Mouse (Mus musculus): ENCODE results near the gene Cpne9. TPM values are rescaled to one million over a fixed set of nuclear protein-coding genes. Genes with fewer than 3 reads are reported as not detected.

Gene Cpne9
- polyA plus RNA-seq, 1 experiment from 2014 or later, result 0.20 TPM

GRCm38 (mm10) chr6:113281676-113282075, 431 bp upstream of the Cpne9 start:
- no peaks in the 10 kb centered on the region for H3K9me3 ChIP-seq (ENCODE audit: control insufficient read depth, low read depth, low read length)
- WGBS, result 63% methylated on average over 6 of the region's 6 CpGs
- no peak overlapping the region for H3K27ac ChIP-seq (ENCODE audit: low read length)
- H3K4me3 ChIP-seq (ENCODE audit: low read depth, low read length), result no peak overlapping the region
- H3K9ac ChIP-seq (replicated peaks; ENCODE audit: low read depth, low read length), result no peak overlapping the region
- no peaks in the 10 kb centered on the region for H3K4me1 ChIP-seq (ENCODE audit: control insufficient read depth, insufficient read depth, low read length)
- no peak overlapping the region for H3K4me2 ChIP-seq (replicated peaks; ENCODE audit: low read depth, low read length)
- peaks cover 9% of the 10 kb centered on the region; the same call in 1 of the 2 replicates for H3K27me3 ChIP-seq (ENCODE audit: control insufficient read depth, insufficient read depth, low read length)
- no peaks in the 10 kb centered on the region; the same call in 1 of the 2 replicates for H3K36me3 ChIP-seq (ENCODE audit: control insufficient read depth, insufficient read depth, low read length)
- ATAC-seq (ENCODE audit: insufficient number of reproducible peaks, insufficient read depth, low FRiP score, low read depth), result no peak

GRCm38 (mm10) chr6:113282969-113283368, 862 bp downstream of the Cpne9 start:
- H3K9me3 ChIP-seq (ENCODE audit: control insufficient read depth, low read depth, low read length), result no peaks in the 10 kb centered on the region
- H3K4me3 ChIP-seq (ENCODE audit: low read depth, low read length), result no peak overlapping the region; the same call in 1 of the 2 replicates
- no peaks in the 10 kb centered on the region; the same call in 1 of the 2 replicates for H3K36me3 ChIP-seq (ENCODE audit: control insufficient read depth, insufficient read depth, low read length)
- 0 out of 2 replicates have a peak, but pooled peaks have one; percentile 30 for ATAC-seq (ENCODE audit: insufficient number of reproducible peaks, insufficient read depth, low FRiP score, low read depth)
- H3K4me1 ChIP-seq (ENCODE audit: control insufficient read depth, insufficient read depth, low read length), result no peaks in the 10 kb centered on the region
- WGBS, result 2% methylated on average over 22 of the region's 22 CpGs
- H3K4me2 ChIP-seq (replicated peaks; ENCODE audit: low read depth, low read length), result peak overlapping the region; percentile 20; the same call in 1 of the 2 replicates
- peaks cover 9% of the 10 kb centered on the region; the same call in 1 of the 2 replicates for H3K27me3 ChIP-seq (ENCODE audit: control insufficient read depth, insufficient read depth, low read length)
- H3K9ac ChIP-seq (replicated peaks; ENCODE audit: low read depth, low read length), result no peak overlapping the region
- H3K27ac ChIP-seq (ENCODE audit: low read length), result no peak overlapping the region

GRCm38 (mm10) chr6:113283500-113283899, 1.4 kb downstream of the Cpne9 start:
- H3K27me3 ChIP-seq (ENCODE audit: control insufficient read depth, insufficient read depth, low read length), result peaks cover 9% of the 10 kb centered on the region; the same call in 1 of the 2 replicates
- ATAC-seq (ENCODE audit: insufficient number of reproducible peaks, insufficient read depth, low FRiP score, low read depth), result no peak
- no peak overlapping the region for H3K27ac ChIP-seq (ENCODE audit: low read length)
- H3K9me3 ChIP-seq (ENCODE audit: control insufficient read depth, low read depth, low read length), result no peaks in the 10 kb centered on the region
- WGBS, result 11% methylated on average over 6 of the region's 6 CpGs
- H3K4me3 ChIP-seq (ENCODE audit: low read depth, low read length), result no peak overlapping the region; the same call in 1 of the 2 replicates
- peak overlapping the region; percentile 20; the same call in 1 of the 2 replicates for H3K4me2 ChIP-seq (replicated peaks; ENCODE audit: low read depth, low read length)
- no peaks in the 10 kb centered on the region for H3K4me1 ChIP-seq (ENCODE audit: control insufficient read depth, insufficient read depth, low read length)
- H3K36me3 ChIP-seq (ENCODE audit: control insufficient read depth, insufficient read depth, low read length), result no peaks in the 10 kb centered on the region
- no peak overlapping the region for H3K9ac ChIP-seq (replicated peaks; ENCODE audit: low read depth, low read length)

- no peak for ATAC-seq (ENCODE audit: insufficient number of reproducible peaks, insufficient read depth, low FRiP score, low read depth)
- Histone ChIP-seq H3K27me3 (ENCODE audit: control insufficient read depth, insufficient read depth, low read length) (peaks cover 9% of the 10 kb centered on the region; the same call in 1 of the 2 replicates), H3K9me3 (ENCODE audit: control insufficient read depth, low read depth, low read length) (no peaks in the 10 kb centered on the region), H3K4me3 (ENCODE audit: low read depth, low read length) (no peak overlapping the region), H3K4me1 (ENCODE audit: control insufficient read depth, insufficient read depth, low read length) (no peaks in the 10 kb centered on the region), H3K27ac (ENCODE audit: low read length) (no peak overlapping the region), H3K36me3 (ENCODE audit: control insufficient read depth, insufficient read depth, low read length) (no peaks in the 10 kb centered on the region), H3K4me2 (replicated peaks; ENCODE audit: low read depth, low read length) (no peak overlapping the region), H3K9ac (replicated peaks; ENCODE audit: low read depth, low read length) (no peak overlapping the region)
- 76% methylated on average over 3 of the region's 3 CpGs for WGBS
Measured at GRCm38 (mm10) chr6:113284931-113285330, 2.8 kb downstream of the Cpne9 start.

- peaks cover 9% of the 10 kb centered on the region; the same call in 1 of the 2 replicates for H3K27me3 ChIP-seq (ENCODE audit: control insufficient read depth, insufficient read depth, low read length)
- no peak for ATAC-seq (ENCODE audit: insufficient number of reproducible peaks, insufficient read depth, low FRiP score, low read depth)
- no peak overlapping the region for H3K4me2 ChIP-seq (replicated peaks; ENCODE audit: low read depth, low read length)
- H3K36me3 ChIP-seq (ENCODE audit: control insufficient read depth, insufficient read depth, low read length), result no peaks in the 10 kb centered on the region
- no peak overlapping the region for H3K4me3 ChIP-seq (ENCODE audit: low read depth, low read length)
- H3K27ac ChIP-seq (ENCODE audit: low read length), result no peak overlapping the region
- no peaks in the 10 kb centered on the region for H3K9me3 ChIP-seq (ENCODE audit: control insufficient read depth, low read depth, low read length)
- no peaks in the 10 kb centered on the region for H3K4me1 ChIP-seq (ENCODE audit: control insufficient read depth, insufficient read depth, low read length)
- no peak overlapping the region for H3K9ac ChIP-seq (replicated peaks; ENCODE audit: low read depth, low read length)
- WGBS, result 57% methylated on average over 1 of the region's 1 CpGs
Measured at GRCm38 (mm10) chr6:113286316-113286715, 4.2 kb downstream of the Cpne9 start.

- 60% methylated on average over 4 of the region's 4 CpGs for WGBS
Measured at GRCm38 (mm10) chr6:113287236-113287635, 5.1 kb downstream of the Cpne9 start.

GRCm38 (mm10) chr6:113289346-113289745, 7.2 kb downstream of the Cpne9 start:
- Histone ChIP-seq H3K27me3 (ENCODE audit: control insufficient read depth, insufficient read depth, low read length) (no peaks in the 10 kb centered on the region), H3K9ac (replicated peaks; ENCODE audit: low read depth, low read length) (no peak overlapping the region), H3K9me3 (ENCODE audit: control insufficient read depth, low read depth, low read length) (no peaks in the 10 kb centered on the region), H3K4me2 (replicated peaks; ENCODE audit: low read depth, low read length) (no peak overlapping the region), H3K36me3 (ENCODE audit: control insufficient read depth, insufficient read depth, low read length) (no peaks in the 10 kb centered on the region), H3K27ac (ENCODE audit: low read length) (no peak overlapping the region), H3K4me1 (ENCODE audit: control insufficient read depth, insufficient read depth, low read length) (no peaks in the 10 kb centered on the region), H3K4me3 (ENCODE audit: low read depth, low read length) (no peak overlapping the region)
- no peak for ATAC-seq (ENCODE audit: insufficient number of reproducible peaks, insufficient read depth, low FRiP score, low read depth)
- 86% methylated on average over 15 of the region's 15 CpGs for WGBS

More at GRCm38 (mm10) chr6:113287236-113287635, 5.1 kb downstream of the Cpne9 start:
- Histone ChIP-seq H3K9me3 (ENCODE audit: control insufficient read depth, low read depth, low read length) (no peaks in the 10 kb centered on the region), H3K9ac (replicated peaks; ENCODE audit: low read depth, low read length) (no peak overlapping the region), H3K27me3 (ENCODE audit: control insufficient read depth, insufficient read depth, low read length) (peaks cover 7% of the 10 kb centered on the region; the same call in 1 of the 2 replicates), H3K4me3 (ENCODE audit: low read depth, low read length) (no peak overlapping the region), H3K4me1 (ENCODE audit: control insufficient read depth, insufficient read depth, low read length) (no peaks in the 10 kb centered on the region), H3K27ac (ENCODE audit: low read length) (no peak overlapping the region), H3K4me2 (replicated peaks; ENCODE audit: low read depth, low read length) (no peak overlapping the region), H3K36me3 (ENCODE audit: control insufficient read depth, insufficient read depth, low read length) (no peaks in the 10 kb centered on the region)
- no peak for ATAC-seq (ENCODE audit: insufficient number of reproducible peaks, insufficient read depth, low FRiP score, low read depth)

- no peak for ATAC-seq (ENCODE audit: insufficient number of reproducible peaks, insufficient read depth, low FRiP score, low read depth)
- H3K9ac ChIP-seq (replicated peaks; ENCODE audit: low read depth, low read length), result no peak overlapping the region
- H3K9me3 ChIP-seq (ENCODE audit: control insufficient read depth, low read depth, low read length), result no peaks in the 10 kb centered on the region
- H3K4me3 ChIP-seq (ENCODE audit: low read depth, low read length), result no peak overlapping the region
- WGBS, result 62% methylated on average over 6 of the region's 6 CpGs
- no peak overlapping the region for H3K4me2 ChIP-seq (replicated peaks; ENCODE audit: low read depth, low read length)
- no peaks in the 10 kb centered on the region for H3K36me3 ChIP-seq (ENCODE audit: control insufficient read depth, insufficient read depth, low read length)
- H3K27ac ChIP-seq (ENCODE audit: low read length), result no peak overlapping the region
- H3K4me1 ChIP-seq (ENCODE audit: control insufficient read depth, insufficient read depth, low read length), result no peaks in the 10 kb centered on the region
- H3K27me3 ChIP-seq (ENCODE audit: control insufficient read depth, insufficient read depth, low read length), result no peaks in the 10 kb centered on the region
Measured at GRCm38 (mm10) chr6:113290346-113290745, 8.2 kb downstream of the Cpne9 start.

GRCm38 (mm10) chr6:113292938-113293337, 10.8 kb downstream of the Cpne9 start:
- H3K9ac ChIP-seq (replicated peaks; ENCODE audit: low read depth, low read length), result no peak overlapping the region
- H3K27ac ChIP-seq (ENCODE audit: low read length), result no peak overlapping the region
- no peaks in the 10 kb centered on the region for H3K36me3 ChIP-seq (ENCODE audit: control insufficient read depth, insufficient read depth, low read length)
- no peak overlapping the region for H3K4me3 ChIP-seq (ENCODE audit: low read depth, low read length)
- H3K27me3 ChIP-seq (ENCODE audit: control insufficient read depth, insufficient read depth, low read length), result no peaks in the 10 kb centered on the region
- H3K9me3 ChIP-seq (ENCODE audit: control insufficient read depth, low read depth, low read length), result no peaks in the 10 kb centered on the region
- no peaks in the 10 kb centered on the region for H3K4me1 ChIP-seq (ENCODE audit: control insufficient read depth, insufficient read depth, low read length)
- WGBS, result 70% methylated on average over 5 of the region's 5 CpGs
- no peak overlapping the region for H3K4me2 ChIP-seq (replicated peaks; ENCODE audit: low read depth, low read length)
- ATAC-seq (ENCODE audit: insufficient number of reproducible peaks, insufficient read depth, low FRiP score, low read depth), result no peak
